Mouse (Mus musculus) spleen, adult 2 months (tissue): ENCODE results near the gene Ormdl3. TPM values are rescaled to one million over a fixed set of nuclear protein-coding genes. Genes with fewer than 3 reads are reported as not detected.

ENCODE experiments used
- DNase-seq, 2 experiments: peaks; one replicate each; pipeline versions ENCODE4 v3.0.0 to v3.0.0-alpha.2; 2012 to 2021; ENCODE audit warnings: low spot score in 2 of 2, low read depth in 1 of 2
- H3K27ac ChIP-seq: fragments of 200-500 bp; 2 replicates; pipeline ENCODE4 v1.5.1; 2012; ENCODE audit warnings: low read length, inconsistent platforms; ENCODE audit not compliant: insufficient read depth
- H3K27me3 ChIP-seq: fragments of 200-500 bp; 2 replicates; pipeline ENCODE4 v1.6.1; 2012; ENCODE audit warnings: mild to moderate bottlenecking, moderate library complexity, low read length, inconsistent platforms; ENCODE audit not compliant: control insufficient read depth, insufficient read depth
- H3K36me3 ChIP-seq: fragments of 200-500 bp; 2 replicates; pipeline ENCODE4 v1.6.1; 2012; ENCODE audit warnings: mild to moderate bottlenecking, low read length, inconsistent platforms; ENCODE audit not compliant: control insufficient read depth, insufficient read depth
- H3K4me1 ChIP-seq: fragments of 200-500 bp; 2 replicates; pipeline ENCODE4 v1.6.1; 2011; ENCODE audit warnings: inconsistent platforms; ENCODE audit not compliant: control insufficient read depth, insufficient read depth, insufficient read length
- H3K4me3 ChIP-seq: fragments of 200-500 bp; 2 replicates; pipeline ENCODE4 v1.5.1; 2011; ENCODE audit warnings: mild to moderate bottlenecking, inconsistent platforms; ENCODE audit not compliant: insufficient read depth, insufficient read length; ENCODE audit errors: extremely low read depth
- CTCF ChIP-seq: fragments of 200-500 bp; IDR thresholded peaks from 2 replicates; pipeline ENCODE4 v1.5.1; 2011; ENCODE audit warnings: mild to moderate bottlenecking, inconsistent platforms; ENCODE audit not compliant: insufficient read depth, insufficient read length, insufficient replicate concordance; ENCODE audit errors: extremely low read depth
- POLR2A ChIP-seq: fragments of 200-500 bp; IDR thresholded peaks from 2 replicates; pipeline ENCODE4 v1.6.1; 2011; ENCODE audit warnings: low read depth, low read length, inconsistent platforms
- WGBS: fragments of 180-500 bp; shearing (Covaris S2); methylation state at CpG from one replicate; pipeline ENCODE4 v1.1.7; 2018; 5-methylcytosine and 5-hydroxymethylcytosine counted together
- polyA plus RNA-seq: library from polyadenylated mRNA; depleted of rRNA; stranded (reverse); fragments of >200 nt; gene quantifications from 2 replicates; pipeline ENCODE4 v1.2.3, GENCODE M21; 2012

Gene Ormdl3
- polyA plus RNA-seq, 1 experiment: 37.4 TPM

DNA sequence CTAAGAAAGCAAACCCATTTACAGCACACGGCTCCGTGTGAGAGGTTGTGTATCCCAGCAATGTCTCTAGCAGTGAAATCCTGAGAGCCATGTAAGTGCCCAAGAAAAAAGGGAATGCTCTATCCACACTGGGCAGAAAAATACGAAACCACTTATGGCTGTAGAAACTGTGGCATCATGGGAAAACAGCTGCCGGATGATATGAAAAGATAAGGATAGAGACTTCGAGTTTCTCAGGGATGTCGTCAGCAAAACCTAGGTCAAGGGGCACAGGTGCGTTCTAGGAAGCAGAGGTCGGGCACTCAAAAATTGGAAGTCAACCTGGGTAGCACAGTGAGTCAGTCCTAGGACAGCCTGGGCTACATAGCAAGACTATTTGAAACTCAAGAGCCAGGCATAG lies 2.1 kb upstream of the Ormdl3 start:
- H3K27me3 ChIP-seq: no peaks in the 10 kb centered on the region
- DNase-seq: no peak
- H3K36me3 ChIP-seq: no peaks in the 10 kb centered on the region
- no peak overlapping the region for H3K4me3 ChIP-seq
- 83% methylated on average over 8 of the region's 8 CpGs for WGBS
- TF ChIP-seq CTCF (no peak), POLR2A (no peak)
- peaks cover 3% of the 10 kb centered on the region; the same call in 1 of the 2 replicates for H3K4me1 ChIP-seq
- 0 out of 2 replicates have a peak overlapping the region, but pooled peaks have one; percentile 9 for H3K27ac ChIP-seq

DNA sequence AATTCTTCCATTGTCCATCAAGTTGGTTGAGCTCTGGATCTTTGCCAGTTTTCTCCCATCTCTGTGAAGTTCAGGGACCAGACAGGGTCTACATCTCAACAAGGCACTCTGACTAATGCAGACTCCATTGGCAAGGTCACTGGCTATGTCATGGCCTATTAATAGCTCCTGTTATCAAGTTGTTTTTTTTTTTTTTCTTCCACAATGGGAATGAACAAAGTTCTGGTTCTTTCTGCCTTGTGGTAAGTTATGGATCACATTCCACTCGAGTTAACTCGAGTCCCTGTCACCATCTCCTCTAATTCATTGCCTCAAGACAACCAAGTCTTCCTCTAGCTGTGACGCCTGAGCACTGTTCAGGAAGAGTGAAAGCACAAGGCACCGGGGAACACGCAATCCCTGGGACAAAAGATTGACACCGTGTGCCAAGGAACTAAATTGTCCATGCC lies 1.7 kb upstream of the Ormdl3 start:
- Histone ChIP-seq H3K4me3 (no peak overlapping the region), H3K27me3 (no peaks in the 10 kb centered on the region), H3K27ac (peak overlapping the region; percentile 9; the same call in 1 of the 2 replicates), H3K36me3 (no peaks in the 10 kb centered on the region), H3K4me1 (peaks cover 3% of the 10 kb centered on the region; the same call in 1 of the 2 replicates)
- TF ChIP-seq POLR2A (no peak), CTCF (no peak)
- DNase-seq: no peak
- WGBS: 56% methylated on average over 6 of the region's 6 CpGs

DNA sequence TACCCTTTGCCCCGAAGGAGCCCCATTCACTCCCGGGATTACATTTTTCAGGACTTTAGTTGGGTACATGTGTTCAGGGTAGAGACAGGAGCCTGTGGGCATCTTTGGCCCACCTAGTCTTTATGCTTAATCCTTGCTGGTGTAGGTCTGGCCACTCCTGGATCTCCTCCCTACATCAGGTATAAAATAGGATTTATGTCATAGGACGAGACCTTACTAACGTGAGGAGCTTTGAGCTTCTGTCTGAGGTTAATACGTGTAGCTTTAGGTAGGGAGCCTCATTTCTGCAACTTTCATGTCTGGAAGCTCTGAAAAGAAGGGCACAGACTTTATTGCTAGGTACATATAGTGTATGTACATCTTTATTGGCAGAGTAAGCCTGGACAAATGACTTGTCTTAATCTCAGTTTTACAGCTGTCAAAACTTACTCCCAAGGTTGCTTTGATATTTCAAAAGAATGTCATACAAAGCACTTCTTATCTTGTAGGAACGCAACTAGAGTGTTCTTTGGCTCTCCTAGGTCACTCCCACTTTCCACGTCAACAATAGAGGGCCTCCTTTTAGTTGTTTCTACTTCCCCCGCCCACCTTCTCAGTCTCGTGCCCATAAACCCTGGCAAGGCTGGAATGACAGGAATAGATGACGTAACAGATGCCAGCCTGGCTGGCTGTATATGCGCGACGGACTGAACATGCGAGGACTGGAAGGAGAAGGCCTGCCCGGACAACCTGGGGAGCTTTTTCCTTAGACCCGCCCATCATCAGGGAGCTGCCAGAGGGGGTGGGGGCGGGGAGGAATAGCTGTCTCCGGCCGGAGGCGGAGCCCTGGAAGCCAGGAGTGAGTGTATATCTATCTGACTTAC lies 747 bp upstream of the Ormdl3 start:
- H3K4me3 ChIP-seq: peak overlapping the region; percentile 53; the same call in 1 of the 2 replicates
- H3K27me3 ChIP-seq: no peaks in the 10 kb centered on the region
- peak in 1 of 2 experiments; percentile 25 for DNase-seq
- peaks cover 3% of the 10 kb centered on the region; the same call in 1 of the 2 replicates for H3K4me1 ChIP-seq
- H3K36me3 ChIP-seq: peaks cover 6% of the 10 kb centered on the region; the same call in 1 of the 2 replicates
- H3K27ac ChIP-seq: peak overlapping the region; percentile 36
- TF ChIP-seq POLR2A (no peak), CTCF (no peak)
- 16% methylated on average over 20 of the region's 20 CpGs for WGBS

DNA sequence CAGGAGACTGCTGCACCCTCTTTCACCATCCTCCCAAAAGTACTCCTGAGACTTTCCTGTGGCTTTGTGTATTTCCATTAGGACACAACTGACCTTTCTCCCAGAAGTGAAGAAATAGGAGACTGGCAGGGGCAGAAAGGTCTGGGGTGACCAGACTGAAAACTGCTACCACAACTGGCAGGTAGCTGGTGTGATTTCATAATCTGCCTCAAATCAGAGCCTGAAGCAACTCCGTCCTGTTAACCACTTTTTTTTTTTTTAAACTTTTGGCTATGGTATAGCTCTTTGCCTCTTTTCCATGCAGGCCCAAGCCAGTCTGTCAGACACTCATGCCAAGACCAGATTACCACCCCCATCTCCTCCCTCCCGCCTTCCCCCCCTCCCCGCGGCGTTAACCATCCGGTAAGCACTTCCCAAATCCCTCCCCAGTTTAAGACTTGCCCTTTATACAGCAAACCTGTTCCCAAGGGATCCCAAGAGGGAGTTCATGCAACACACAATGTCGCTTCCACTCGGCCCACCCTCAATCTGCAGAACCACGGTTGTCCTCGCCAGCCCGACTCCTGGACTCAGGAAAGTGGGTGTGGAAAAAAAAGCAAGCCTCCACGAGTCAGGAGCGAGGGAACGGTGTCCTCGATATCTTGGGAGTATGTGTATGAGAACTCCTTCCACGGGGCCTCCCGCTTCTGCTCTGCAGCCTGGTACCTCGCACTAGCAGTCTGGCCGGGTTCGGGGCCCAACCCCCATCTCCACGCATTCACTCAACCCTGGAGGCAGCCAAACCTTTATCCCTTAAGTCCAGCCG lies 879 bp downstream of the Ormdl3 start:
- DNase-seq: no peak
- peaks cover 3% of the 10 kb centered on the region; the same call in 1 of the 2 replicates for H3K4me1 ChIP-seq
- H3K36me3 ChIP-seq: peaks cover 14% of the 10 kb centered on the region
- WGBS: 4% methylated on average over 22 of the region's 22 CpGs
- no peak overlapping the region for H3K27ac ChIP-seq
- TF ChIP-seq CTCF (no peak), POLR2A (no peak)
- H3K27me3 ChIP-seq: no peaks in the 10 kb centered on the region
- H3K4me3 ChIP-seq: peak overlapping the region; percentile 87

DNA sequence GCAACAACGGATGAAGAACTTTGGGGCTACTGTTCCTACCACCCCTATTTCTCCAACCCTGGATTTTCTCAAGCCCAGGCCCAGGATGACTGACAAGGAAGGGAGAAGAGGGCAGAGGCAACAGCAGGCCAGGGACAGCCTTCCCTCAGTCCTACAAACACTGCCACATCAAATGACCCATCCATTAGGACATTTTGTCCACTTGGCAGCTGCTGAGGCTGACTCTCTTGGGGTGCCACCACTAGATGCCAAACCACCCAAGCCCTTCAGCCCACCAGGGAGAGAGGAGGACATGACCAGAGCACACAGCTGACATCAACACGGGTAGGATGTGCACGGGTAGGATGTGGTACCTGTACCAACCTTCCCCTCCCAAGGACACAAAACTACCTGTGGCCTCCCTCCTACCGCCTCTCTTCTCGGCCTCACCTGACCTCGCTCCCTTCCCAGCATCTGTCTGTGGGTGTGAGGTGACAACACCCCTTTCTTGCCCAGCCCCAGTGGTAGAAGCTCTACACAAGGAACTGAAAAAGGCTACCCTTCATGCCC lies 2.5 kb downstream of the Ormdl3 start:
- Histone ChIP-seq H3K4me1 (peaks cover 3% of the 10 kb centered on the region; the same call in 1 of the 2 replicates), H3K36me3 (peaks cover 14% of the 10 kb centered on the region), H3K27me3 (no peaks in the 10 kb centered on the region), H3K27ac (no peak overlapping the region), H3K4me3 (no peak overlapping the region)
- DNase-seq: no peak
- 87% methylated on average over 6 of the region's 6 CpGs for whole genome bisulfite sequencing
- no peak for TF ChIP-seq CTCF
- no peak for TF ChIP-seq POLR2A

DNA sequence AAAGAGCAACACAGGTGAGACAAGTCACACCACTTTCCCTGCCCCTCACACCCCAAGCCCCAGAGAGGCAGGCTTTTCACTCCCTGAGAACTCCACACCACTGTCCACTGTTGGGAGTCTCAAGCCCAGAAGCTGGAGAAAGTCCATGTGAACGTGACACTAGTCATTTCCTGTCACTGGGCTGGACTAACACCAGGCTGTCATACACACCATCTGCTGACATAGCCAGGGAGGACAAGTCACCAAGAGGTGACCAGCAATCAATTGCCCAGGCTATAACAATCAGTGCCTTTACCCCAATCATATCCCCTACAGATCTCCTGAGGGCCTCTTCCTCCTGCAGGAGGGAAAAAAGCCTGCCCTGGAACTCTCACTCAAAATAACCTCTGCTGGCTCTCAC lies 3.0 kb downstream of the Ormdl3 start:
- H3K27ac ChIP-seq: no peak overlapping the region
- TF ChIP-seq POLR2A (no peak), CTCF (no peak)
- DNase-seq: no peak
- H3K4me3 ChIP-seq: no peak overlapping the region
- H3K36me3 ChIP-seq: peaks cover 14% of the 10 kb centered on the region
- H3K4me1 ChIP-seq: peaks cover 3% of the 10 kb centered on the region; the same call in 1 of the 2 replicates
- WGBS: 61% methylated on average over 1 of the region's 1 CpGs
- no peaks in the 10 kb centered on the region for H3K27me3 ChIP-seq
